ENCODE assay signal across 8 mouse cellular contexts in the genomic region with DNA sequence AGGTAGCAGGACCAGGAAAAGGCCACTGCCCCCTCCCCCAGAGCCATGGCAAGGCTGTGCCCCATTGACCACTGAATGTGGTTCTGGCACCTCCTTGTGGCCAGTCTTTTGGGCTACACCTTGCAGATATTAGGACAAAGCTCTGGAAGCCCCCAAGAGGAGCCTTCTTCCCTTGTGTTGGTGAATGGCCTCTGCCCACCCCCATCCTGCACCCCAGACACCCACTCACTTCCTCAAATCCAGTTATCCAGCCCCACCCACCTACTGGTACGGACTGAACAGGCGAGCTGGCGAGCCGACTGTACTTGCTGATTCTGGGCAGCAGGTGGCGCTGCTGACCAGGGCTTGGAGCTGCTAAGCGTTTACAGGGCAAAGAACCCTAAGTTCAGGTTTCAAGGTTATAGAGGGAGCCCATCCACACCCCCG. TPM values are rescaled to one million over a fixed set of nuclear protein-coding genes. Genes with fewer than 3 reads are reported as not detected.
A peak's percentile ranks its signal among the peaks of the same experiment; 100 is the strongest.
DNase-seq lines count a peak whose midpoint lies in the region; ATAC-seq lines count a peak whose summit lies in the region.

No protein-coding gene starts in this region.

- WGBS in hindbrain, embryonic 13.5 days: 2% methylated on average over 7 of the region's 7 CpGs

- H3K9me3 ChIP-seq in hindbrain, embryonic 13.5 days: no peaks in the 10 kb centered on the region

- peaks cover 6% of the 10 kb centered on the region for H3K27me3 ChIP-seq in hindbrain, embryonic 13.5 days

- H3K27ac ChIP-seq in hindbrain, embryonic 13.5 days: no peak overlapping the region

- peak; percentile 68 for ATAC-seq in hindbrain, embryonic 13.5 days (ENCODE audit: low FRiP score)

- H3K4me1 ChIP-seq in hindbrain, embryonic 13.5 days (replicated peaks): peaks cover 24% of the 10 kb centered on the region

- no peak overlapping the region for H3K4me3 ChIP-seq in hindbrain, embryonic 13.5 days

- peak; percentile 78 for DNase-seq in Muller cell, postnatal 12 days (ENCODE audit: inconsistent ontology term)
- peak; percentile 92 to 95 for DNase-seq in cerebellum, postnatal 10 days
- DNase-seq in frontal cortex, postnatal 14 days (ENCODE audit: low spot score in 2 of 2): peak; percentile 66 to 78
- DNase-seq in layer of hippocampus, postnatal 25 days (ENCODE audit: extremely low spot score in 1 of 2, low spot score in 1 of 2): peak; percentile 89 to 94
- DNase-seq in lung, postnatal 14 days: peak; percentile 85
- peak; percentile 83 for DNase-seq in ovary, postnatal 36 days (ENCODE audit: low spot score)
- DNase-seq in thymus, postnatal 14 days: peak; percentile 88

- H3K36me3 ChIP-seq in hindbrain, embryonic 13.5 days: no peaks in the 10 kb centered on the region

- H3K4me2 ChIP-seq in hindbrain, embryonic 13.5 days: peak overlapping the region; percentile 50

- no peak overlapping the region for H3K9ac ChIP-seq in hindbrain, embryonic 13.5 days

RNA-seq across cellular contexts. Expression of a gene that starts 1.3 kb away (rescaled TPM):
- 0.08 TPM in 1 of 2 replicates, not detected in the other for polyA plus RNA-seq in hindbrain, embryonic 13.5 days (2015; fragmentation: Nextera tagmentation; extraction: Ambion mirVana)
- 1 to 10 TPM; 1.3 to 2.1 TPM for total RNA-seq in layer of hippocampus, postnatal 25 days (2021)

RNA-seq across cellular contexts. Expression of a gene that starts 22.4 kb away (rescaled TPM):
- 0.14 TPM in 1 of 2 replicates, not detected in the other for polyA plus RNA-seq in hindbrain, embryonic 13.5 days (2015; fragmentation: Nextera tagmentation; extraction: Ambion mirVana)
- under 1 TPM in 1 of 2 experiments, not detected in 1; 0.12 TPM for total RNA-seq in layer of hippocampus, postnatal 25 days (2021)

RNA-seq across cellular contexts. Expression of a gene that starts 40.6 kb away (rescaled TPM):
- polyA plus RNA-seq in hindbrain, embryonic 13.5 days (2015; fragmentation: Nextera tagmentation; extraction: Ambion mirVana): 2.2 and 2.3 TPM in 2 replicates
- 1 to 10 TPM; 6.0 to 6.1 TPM for total RNA-seq in layer of hippocampus, postnatal 25 days (2021)
